Mouse (Mus musculus) MEL (cell line): ENCODE measurements around the gene AI837181. TPM values are rescaled to one million over a fixed set of nuclear protein-coding genes. Genes with fewer than 3 reads are reported as not detected.

Experiments
- DNase-seq: peaks from one replicate; pipeline ENCODE4 v3.0.0; 2011; ENCODE audit warnings: low read depth, low spot score
- H3K27ac ChIP-seq: 2 replicates; pipeline ENCODE4 v1.5.1; 2012; ENCODE audit warnings: low read depth, mild to moderate bottlenecking, control low read depth, low read length, moderate library complexity; ENCODE audit not compliant: control insufficient read depth
- H3K27me3 ChIP-seq, 2 experiments: fragments of 150-350 bp in 1 of 2; sonication (generic) in 1 of 2; 2 replicates each; pipeline ENCODE4 v1.6.1; 2012; ENCODE audit warnings: low read length in 2 of 2, mild to moderate bottlenecking in 2 of 2, improper control_type of control experiment in 1 of 2, moderate library complexity in 1 of 2; ENCODE audit not compliant: insufficient read depth in 2 of 2, control insufficient read depth in 1 of 2
- H3K36me3 ChIP-seq, 2 experiments: 2 replicates each; pipeline ENCODE4 v1.6.1; 2012 to 2014; ENCODE audit warnings: low read length in 2 of 2, improper control_type of control experiment in 1 of 2, inconsistent platforms in 1 of 2, mild to moderate bottlenecking in 1 of 2; ENCODE audit not compliant: insufficient read depth in 2 of 2, control insufficient read depth in 1 of 2
- H3K4me1 ChIP-seq, 2 experiments: fragments of 150-350 bp in 1 of 2; sonication (generic) in 1 of 2; 2 replicates each; pipeline ENCODE4 v1.6.1; 2012; ENCODE audit warnings: low read length in 2 of 2, improper control_type of control experiment in 1 of 2, mild to moderate bottlenecking in 1 of 2; ENCODE audit not compliant: insufficient read depth in 2 of 2, control insufficient read depth in 1 of 2
- H3K4me3 ChIP-seq, 2 experiments: fragments of 150-350 bp in 1 of 2; sonication (generic) in 1 of 2; 2 replicates each; pipeline ENCODE4 v1.5.1; 2012; ENCODE audit warnings: low read depth in 2 of 2, low read length in 2 of 2, mild to moderate bottlenecking in 2 of 2, moderate library complexity in 2 of 2, control low read depth in 1 of 2, improper control_type of control experiment in 1 of 2; ENCODE audit not compliant: control insufficient read depth in 1 of 2, insufficient read depth in 1 of 2
- H3K79me2 ChIP-seq: 2 replicates; pipeline ENCODE4 v1.6.1; 2012; ENCODE audit warnings: mild to moderate bottlenecking, low read length, moderate library complexity; ENCODE audit not compliant: control insufficient read depth, poor library complexity, insufficient read depth
- H3K9ac ChIP-seq: 2 replicates; pipeline ENCODE4 v1.6.1; 2012; ENCODE audit warnings: low read depth, mild to moderate bottlenecking, control low read depth, low read length, moderate library complexity; ENCODE audit not compliant: control insufficient read depth, poor library complexity, severe bottlenecking
- H3K9me3 ChIP-seq: fragments of 150-350 bp; sonication (generic); replicated peaks from 2 replicates; pipeline ENCODE4 v1.6.1; 2012; ENCODE audit warnings: mild to moderate bottlenecking, low read length, improper control_type of control experiment, moderate library complexity; ENCODE audit not compliant: insufficient read depth
- CHD2 ChIP-seq: IDR thresholded peaks from 2 replicates; pipeline ENCODE4 v1.6.1; 2011; ENCODE audit warnings: low read length, improper control_type of control experiment
- EP300 ChIP-seq, 2 experiments: IDR thresholded peaks; 2 replicates each; pipeline ENCODE4 v1.6.1; 2011; ENCODE audit warnings: improper control_type of control experiment in 2 of 2, low read length in 2 of 2, low read depth in 1 of 2, mild to moderate bottlenecking in 1 of 2
- GABPA ChIP-seq: IDR thresholded peaks from 2 replicates; pipeline ENCODE4 v1.6.1; 2012; ENCODE audit warnings: low read depth, mild to moderate bottlenecking, inconsistent platforms, low read length, improper control_type of control experiment, moderate library complexity
- GATA1 ChIP-seq: IDR thresholded peaks from 2 replicates; pipeline ENCODE4 v1.6.1; 2011; ENCODE audit warnings: low read depth, low read length, improper control_type of control experiment
- JUND ChIP-seq: IDR thresholded peaks from 2 replicates; pipeline ENCODE4 v1.6.1; 2011; ENCODE audit warnings: low read depth, mild to moderate bottlenecking, improper control_type of control experiment, low read length
- MAFK ChIP-seq: IDR thresholded peaks from 2 replicates; pipeline ENCODE4 v1.6.1; 2011; ENCODE audit warnings: low read depth, mild to moderate bottlenecking, low read length, improper control_type of control experiment, borderline replicate concordance
- MAZ ChIP-seq: IDR thresholded peaks from 2 replicates; pipeline ENCODE4 v1.6.1; 2012; ENCODE audit warnings: low read depth, mild to moderate bottlenecking, inconsistent platforms, low read length, improper control_type of control experiment
- POLR2A ChIP-seq, 2 experiments: IDR thresholded peaks; 2 replicates each; pipeline ENCODE4 v1.6.1; 2011 to 2012; ENCODE audit warnings: low read length in 2 of 2, mild to moderate bottlenecking in 2 of 2, control low read depth in 1 of 2, improper control_type of control experiment in 1 of 2, low read depth in 1 of 2, moderate library complexity in 1 of 2; ENCODE audit not compliant: control insufficient read depth in 1 of 2, insufficient read depth in 1 of 2, poor library complexity in 1 of 2
- SIN3A ChIP-seq: IDR thresholded peaks from 2 replicates; pipeline ENCODE4 v1.6.1; 2012; ENCODE audit warnings: low read length, improper control_type of control experiment, inconsistent platforms
- TBP ChIP-seq: IDR thresholded peaks from 2 replicates; pipeline ENCODE4 v1.8.0; 2011; ENCODE audit warnings: low read depth, low read length, improper control_type of control experiment
- UBTF ChIP-seq: IDR thresholded peaks from 2 replicates; pipeline ENCODE4 v1.6.1; 2012; ENCODE audit warnings: low read depth, mild to moderate bottlenecking, inconsistent platforms, low read length, improper control_type of control experiment, moderate library complexity, borderline replicate concordance; ENCODE audit not compliant: insufficient read depth
- ZC3H11A ChIP-seq: IDR thresholded peaks from 2 replicates; pipeline ENCODE4 v1.6.1; 2012; ENCODE audit warnings: low read depth, mild to moderate bottlenecking, inconsistent platforms, low read length, improper control_type of control experiment
- ZMIZ1 ChIP-seq: IDR thresholded peaks from 2 replicates; pipeline ENCODE4 v1.6.1; 2012; ENCODE audit warnings: low read depth, mild to moderate bottlenecking, inconsistent platforms, low read length, improper control_type of control experiment, moderate library complexity
- ZNF384 ChIP-seq: IDR thresholded peaks from 2 replicates; pipeline ENCODE4 v1.6.1; 2012; ENCODE audit warnings: low read depth, mild to moderate bottlenecking, inconsistent platforms, low read length, improper control_type of control experiment
- polyA plus RNA-seq, 2 experiments: library from polyadenylated mRNA; stranded (reverse) in 1 of 2; unstranded in 1 of 2; fragments of >175 nt in 1 of 2; fragments of >200 nt in 1 of 2; gene quantifications; 2 replicates each; pipeline versions ENCODE4 v1.2.1 to v1.2.4; 2012; ENCODE audit warnings: low replicate concordance in 2 of 2, low read depth in 1 of 2; ENCODE audit not compliant: insufficient read length in 2 of 2, insufficient read depth in 1 of 2, missing spikeins in 1 of 2
- total RNA-seq: library from RNA; depleted of rRNA; stranded (reverse); fragments of 300-350 nt; gene quantifications from 2 replicates; pipeline ENCODE4 v1.2.3, GENCODE M21; 2012

AI837181 gene
- total and polyA plus RNA-seq, 3 experiments, result 8.9 to 41.3 TPM; not detected in 1

- TF ChIP-seq MAFK, result no peak
- TF ChIP-seq JUND, result no peak
- no peak for TF ChIP-seq CHD2
- no peak for TF ChIP-seq ZC3H11A
- peak in 1 of 2 experiments; percentile 4; a peak in 1 of 4 replicates for TF ChIP-seq EP300 (IDR thresholded peaks at IDR 0.05; ENCODE audit: low read depth in 1 of 2, low read length in 2 of 2)
Observed at GRCm38 (mm10) chr19:5424782-5425741, at the start of gene AI837181, which contains the start of gene Drap1 (continued).

- Histone ChIP-seq H3K9me3 (no peaks in the 10 kb centered on the region), H3K4me3 (no peak overlapping the region), H3K79me2 (no peaks in the 10 kb centered on the region), H3K9ac (no peak overlapping the region)
- TF ChIP-seq ZNF384, result no peak
- no peak for TF ChIP-seq TBP
- no peak for TF ChIP-seq POLR2A (IDR thresholded peaks at IDR 0.05; ENCODE audit: control insufficient read depth in 1 of 2, insufficient read depth in 1 of 2, low read depth in 1 of 2, low read length in 2 of 2, poor library complexity in 1 of 2)
- no peak for TF ChIP-seq GABPA
- TF ChIP-seq CHD2, result no peak
- TF ChIP-seq UBTF, result no peak
- TF ChIP-seq SIN3A, result no peak
- TF ChIP-seq, all 39 proteins: peak for 0
- H3K4me1 ChIP-seq, result no peaks in the 10 kb centered on the region
- H3K27me3 ChIP-seq, result no peaks in the 10 kb centered on the region
- DNase-seq, result no peak
- no peaks in the 10 kb centered on the region; a peak in 1 of 4 replicates for H3K36me3 ChIP-seq
- no peak overlapping the region for H3K27ac ChIP-seq
Observed at GRCm38 (mm10) chr19:5377446-5377845, 47.5 kb upstream of the AI837181 start.

GRCm38 (mm10) chr19:5383326-5383725 is 41.6 kb upstream of the AI837181 start:
- Histone ChIP-seq H3K79me2 (peaks cover 26% of the 10 kb centered on the region), H3K4me1 (peaks cover 3 to 12% of the 10 kb centered on the region in 2 experiments; a peak in 3 of 4 replicates), H3K27ac (no peak overlapping the region), H3K4me3 (no peak overlapping the region), H3K9ac (no peak overlapping the region), H3K36me3 (peaks cover 0 to 6% of the 10 kb centered on the region in 2 experiments; a peak in 3 of 4 replicates), H3K27me3 (no peaks in the 10 kb centered on the region)
- TF ChIP-seq CHD2 (no peak), GATA1 (no peak), MAZ (no peak), SIN3A (no peak), UBTF (no peak), ZNF384 (no peak), GABPA (no peak), ZMIZ1 (no peak)
- TF ChIP-seq, all 39 proteins: peak for 0
- H3K9me3 ChIP-seq, result no peaks in the 10 kb centered on the region
- DNase-seq, result no peak
